Mouse (Mus musculus) liver, embryonic 11.5 days (tissue): Measurements from ENCODE around the gene Vps51. TPM values are rescaled to one million over a fixed set of nuclear protein-coding genes. Genes with fewer than 3 reads are reported as not detected.

Experiments
- ATAC-seq: fragments of 200-750 bp; cut with Nextera tagmentation; replicated peaks from 2 replicates; pipeline ENCODE4 v1.8.0; 2017; ENCODE audit warnings: moderate number of reproducible peaks, mild to moderate bottlenecking, moderate TSS enrichment, moderate library complexity; ENCODE audit not compliant: low FRiP score
- DNase-seq: peaks from one replicate; pipeline ENCODE4 v3.0.0-alpha.2; 2017; ENCODE audit warnings: low spot score
- H3K27ac ChIP-seq: fragments of 300-500 bp; sonication (generic); 2 replicates; pipeline ENCODE4 v1.5.1; 2014; ENCODE audit warnings: mild to moderate bottlenecking, low read depth, low read length, control low read depth
- H3K27me3 ChIP-seq: fragments of 300-500 bp; sonication (generic); replicated peaks from 2 replicates; pipeline ENCODE4 v1.6.1; 2014; ENCODE audit warnings: low read length, mixed read lengths; ENCODE audit not compliant: control insufficient read depth, insufficient read depth
- H3K36me3 ChIP-seq: fragments of 300-500 bp; sonication (generic); 2 replicates; pipeline ENCODE4 v1.6.1; 2014; ENCODE audit warnings: mild to moderate bottlenecking, low read length, moderate library complexity, mixed read lengths; ENCODE audit not compliant: control insufficient read depth, insufficient read depth
- H3K4me1 ChIP-seq: fragments of 300-500 bp; sonication (generic); replicated peaks from 2 replicates; pipeline ENCODE4 v1.6.1; 2014; ENCODE audit warnings: low read length, mixed read lengths; ENCODE audit not compliant: control insufficient read depth, insufficient read depth
- H3K4me2 ChIP-seq: fragments of 300-500 bp; sonication (generic); 2 replicates; pipeline ENCODE4 v1.6.1; 2014; ENCODE audit warnings: mild to moderate bottlenecking, control low read depth, moderate library complexity
- H3K4me3 ChIP-seq: fragments of 300-500 bp; sonication (generic); 2 replicates; pipeline ENCODE4 v1.5.1; 2014; ENCODE audit warnings: low read depth, low read length, control low read depth
- H3K9ac ChIP-seq: fragments of 300-500 bp; sonication (generic); 2 replicates; pipeline ENCODE4 v1.6.1; 2014; ENCODE audit warnings: low read depth, low read length, control low read depth
- H3K9me3 ChIP-seq: fragments of 300-500 bp; sonication (generic); 2 replicates; pipeline ENCODE4 v1.6.1; 2016; ENCODE audit warnings: low read length, inconsistent platforms, mixed read lengths; ENCODE audit not compliant: control insufficient read depth
- WGBS: fragments of 180-500 bp; shearing (Covaris S2); extraction: QIAGEN DNeasy Blood & Tissue Kit; methylation state at CpG from one replicate; pipeline ENCODE4 v1.1.7; 2014; 5-methylcytosine and 5-hydroxymethylcytosine counted together
- polyA plus RNA-seq: library from polyadenylated mRNA; unstranded; fragments of >200 nt; fragmentation: Nextera tagmentation; extraction: Ambion mirVana; gene quantifications from 2 replicates; pipeline ENCODE4 v1.2.1, GENCODE M21; 2014

The Vps51 gene
- polyA plus RNA-seq, 1 experiment from 2014 or later, result 57.1 TPM

- DNase-seq, result peak; percentile 91
- under 1% methylated on average over 58 of the region's 58 CpGs for WGBS
- peaks cover 18% of the 10 kb centered on the region for H3K4me1 ChIP-seq
- H3K36me3 ChIP-seq, result peaks cover 8% of the 10 kb centered on the region; the same call in 1 of the 2 replicates
- no peaks in the 10 kb centered on the region for H3K9me3 ChIP-seq
- H3K9ac ChIP-seq, result peak within 1 kb of the TSS; percentile 91
- H3K4me3 ChIP-seq, result peak within 1 kb of the TSS; percentile 79
- H3K27ac ChIP-seq, result peak within 1 kb of the TSS; percentile 94
- H3K4me2 ChIP-seq, result peak within 1 kb of the TSS; percentile 99
- H3K27me3 ChIP-seq, result no peaks in the 10 kb centered on the region
- peak; percentile 70 for ATAC-seq
Observed at GRCm38 (mm10) chr19:6061021-6061533, 16.0 kb downstream of the Vps51 start, which contains the start of gene Znhit2. Gene Znhit2, plus strand, starts transcription at chr19:6061192.

GRCm38 (mm10) chr19:6058966-6059365, 18.1 kb downstream of the Vps51 start:
- peak overlapping the region; percentile 91 for H3K4me3 ChIP-seq
- no peaks in the 10 kb centered on the region for H3K27me3 ChIP-seq
- H3K4me1 ChIP-seq, result peaks cover 20% of the 10 kb centered on the region
- WGBS, result 79% methylated on average over 5 of the region's 5 CpGs
- H3K4me2 ChIP-seq, result peak overlapping the region; percentile 85
- ATAC-seq, result no peak
- H3K36me3 ChIP-seq, result peaks cover 24% of the 10 kb centered on the region
- peak overlapping the region; percentile 85 for H3K27ac ChIP-seq
- no peaks in the 10 kb centered on the region for H3K9me3 ChIP-seq
- H3K9ac ChIP-seq, result peak overlapping the region; percentile 97
- no peak for DNase-seq

GRCm38 (mm10) chr19:6058513-6058912, 18.5 kb downstream of the Vps51 start:
- Histone ChIP-seq H3K9me3 (no peaks in the 10 kb centered on the region), H3K27ac (peak overlapping the region; percentile 85), H3K4me2 (peak overlapping the region; percentile 85), H3K9ac (peak overlapping the region; percentile 97), H3K4me1 (peaks cover 20% of the 10 kb centered on the region), H3K4me3 (peak overlapping the region; percentile 91), H3K27me3 (no peaks in the 10 kb centered on the region), H3K36me3 (peaks cover 28% of the 10 kb centered on the region)
- 12% methylated on average over 5 of the region's 5 CpGs for WGBS
- DNase-seq (no peak), ATAC-seq (no peak)

- H3K36me3 ChIP-seq, result peaks cover 38% of the 10 kb centered on the region
- WGBS, result under 1% methylated on average over 63 of the region's 63 CpGs
- ATAC-seq, result peak; percentile 80
Observed at GRCm38 (mm10) chr19:6057313-6058096, 19.5 kb downstream of the Vps51 start, which contains the start of the genes Mrpl49 and Fau. Gene Mrpl49, minus strand, starts transcription at chr19:6057785. Gene Fau, plus strand, starts transcription at chr19:6057844.

GRCm38 (mm10) chr19:6056696-6057095, 20.3 kb downstream of the Vps51 start:
- 58% methylated on average over 4 of the region's 4 CpGs for WGBS
- Histone ChIP-seq H3K4me2 (peak overlapping the region; percentile 80), H3K36me3 (peaks cover 45% of the 10 kb centered on the region), H3K9ac (peak overlapping the region; percentile 97), H3K27me3 (no peaks in the 10 kb centered on the region), H3K4me1 (peaks cover 13% of the 10 kb centered on the region; the same call in 1 of the 2 replicates), H3K4me3 (peak overlapping the region; percentile 91), H3K9me3 (no peaks in the 10 kb centered on the region), H3K27ac (no peak overlapping the region)
- no peak for ATAC-seq
- no peak for DNase-seq

More at GRCm38 (mm10) chr19:6057313-6058096, 19.5 kb downstream of the Vps51 start, which contains the start of the genes Mrpl49 and Fau:
- Histone ChIP-seq H3K4me2 (peak within 1 kb of the TSS; percentile 85), H3K9ac (peak within 1 kb of the TSS; percentile 97), H3K9me3 (no peaks in the 10 kb centered on the region), H3K4me3 (peak within 1 kb of the TSS; percentile 91), H3K4me1 (peaks cover 19% of the 10 kb centered on the region), H3K27me3 (no peaks in the 10 kb centered on the region), H3K27ac (peak within 1 kb of the TSS; percentile 85)
- DNase-seq, result peak; percentile 97

- no peak for ATAC-seq
- H3K4me1 ChIP-seq, result peaks cover 13% of the 10 kb centered on the region; the same call in 1 of the 2 replicates
- H3K4me2 ChIP-seq, result no peak overlapping the region
- no peaks in the 10 kb centered on the region for H3K9me3 ChIP-seq
- H3K9ac ChIP-seq, result 0 out of 2 replicates have a peak overlapping the region, but pooled peaks have one; percentile 13
- no peaks in the 10 kb centered on the region for H3K27me3 ChIP-seq
- no peak overlapping the region for H3K4me3 ChIP-seq
- no peak overlapping the region for H3K27ac ChIP-seq
- H3K36me3 ChIP-seq, result peaks cover 64% of the 10 kb centered on the region
- WGBS, result 86% methylated on average over 5 of the region's 5 CpGs
- no peak for DNase-seq
Observed at GRCm38 (mm10) chr19:6054296-6054695, 22.7 kb downstream of the Vps51 start.

GRCm38 (mm10) chr19:6052516-6052915, 24.5 kb downstream of the Vps51 start:
- DNase-seq (no peak), ATAC-seq (no peak)
- H3K9ac ChIP-seq, result no peak overlapping the region
- peaks cover 65% of the 10 kb centered on the region for H3K36me3 ChIP-seq
- H3K27me3 ChIP-seq, result no peaks in the 10 kb centered on the region
- H3K4me2 ChIP-seq, result no peak overlapping the region
- WGBS, result 87% methylated on average over 7 of the region's 7 CpGs
- H3K27ac ChIP-seq, result no peak overlapping the region
- peaks cover 19% of the 10 kb centered on the region for H3K4me1 ChIP-seq
- H3K9me3 ChIP-seq, result no peaks in the 10 kb centered on the region
- no peak overlapping the region for H3K4me3 ChIP-seq

GRCm38 (mm10) chr19:6048681-6049410, 28.2 kb downstream of the Vps51 start:
- peak; percentile 17; the same call in 1 of the 2 replicates for ATAC-seq
- Histone ChIP-seq H3K4me3 (peak overlapping the region; percentile 14; the same call in 1 of the 2 replicates), H3K4me1 (peaks cover 14% of the 10 kb centered on the region; the same call in 1 of the 2 replicates), H3K4me2 (peak overlapping the region; percentile 85), H3K9ac (no peak overlapping the region), H3K9me3 (no peaks in the 10 kb centered on the region), H3K27me3 (no peaks in the 10 kb centered on the region), H3K36me3 (peaks cover 48% of the 10 kb centered on the region), H3K27ac (peak overlapping the region; percentile 10; the same call in 1 of the 2 replicates)
- WGBS, result 71% methylated on average over 11 of the region's 11 CpGs
- DNase-seq, result no peak
